Mouse (Mus musculus) heart, embryonic 13.5 days (tissue): ENCODE results near the gene Msl1. TPM values are rescaled to one million over a fixed set of nuclear protein-coding genes. Genes with fewer than 3 reads are reported as not detected.

Experiments used
- ATAC-seq: fragments of 200-750 bp; cut with Nextera tagmentation; 2 replicates; pipeline ENCODE4 v1.8.0; 2017; ENCODE audit warnings: moderate TSS enrichment; ENCODE audit not compliant: insufficient number of reproducible peaks, low FRiP score, low TSS enrichment; ENCODE audit errors: extremely low read depth
- H3K27ac ChIP-seq: fragments of 300-500 bp; sonication (generic); replicated peaks from 2 replicates; pipeline ENCODE4 v1.5.1; 2015; ENCODE audit warnings: moderate library complexity, mild to moderate bottlenecking, inconsistent platforms
- H3K27me3 ChIP-seq: fragments of 300-500 bp; sonication (generic); replicated peaks from 2 replicates; pipeline ENCODE4 v1.6.1; 2015; ENCODE audit warnings: mild to moderate bottlenecking, inconsistent platforms
- H3K36me3 ChIP-seq: fragments of 300-500 bp; sonication (generic); 2 replicates; pipeline ENCODE4 v1.6.1; 2015; ENCODE audit warnings: mild to moderate bottlenecking, inconsistent platforms
- H3K4me1 ChIP-seq: fragments of 300-500 bp; sonication (generic); 2 replicates; pipeline ENCODE4 v1.6.1; 2015; ENCODE audit warnings: inconsistent platforms
- H3K4me2 ChIP-seq: fragments of 300-500 bp; sonication (generic); 2 replicates; pipeline ENCODE4 v1.6.1; 2015; ENCODE audit warnings: inconsistent platforms, mild to moderate bottlenecking, moderate library complexity
- H3K4me3 ChIP-seq: fragments of 300-500 bp; sonication (generic); 2 replicates; pipeline ENCODE4 v1.5.1; 2015; ENCODE audit warnings: moderate library complexity, mild to moderate bottlenecking, inconsistent platforms
- H3K9ac ChIP-seq: fragments of 300-500 bp; sonication (generic); 2 replicates; pipeline ENCODE4 v1.6.1; 2015; ENCODE audit warnings: inconsistent platforms, mild to moderate bottlenecking, moderate library complexity
- H3K9me3 ChIP-seq: fragments of 300-500 bp; sonication (generic); 2 replicates; pipeline ENCODE4 v1.6.1; 2016; ENCODE audit warnings: inconsistent platforms
- WGBS: fragments of 180-500 bp; shearing (Covaris S2); methylation state at CpG from one replicate; pipeline ENCODE4 v1.1.7; 2015; ENCODE audit warnings: mixed read lengths; 5-methylcytosine and 5-hydroxymethylcytosine counted together
- polyA plus RNA-seq: library from polyadenylated mRNA; unstranded; fragments of >200 nt; fragmentation: Nextera tagmentation; extraction: Ambion mirVana; gene quantifications from 2 replicates; pipeline ENCODE4 v1.2.1, GENCODE M21; 2015

Msl1 gene
- polyA plus RNA-seq, 1 experiment from 2014 or later: 14.6 TPM

- H3K4me3 ChIP-seq: no peak overlapping the region
- H3K27ac ChIP-seq: peak overlapping the region; percentile 95
- peaks cover 74% of the 10 kb centered on the region for H3K36me3 ChIP-seq
- H3K4me1 ChIP-seq: peaks cover 75% of the 10 kb centered on the region
- 38% methylated on average over 8 of the region's 9 CpGs for WGBS
- H3K9me3 ChIP-seq: no peaks in the 10 kb centered on the region
- H3K27me3 ChIP-seq: no peaks in the 10 kb centered on the region
- peak overlapping the region; percentile 68 for H3K9ac ChIP-seq
- H3K4me2 ChIP-seq: peak overlapping the region; percentile 18
- ATAC-seq: no peak
Observed at GRCm38 (mm10) chr11:98765421-98766309, 29.7 kb upstream of the Msl1 start.

- peak overlapping the region; percentile 95 for H3K27ac ChIP-seq
Observed at GRCm38 (mm10) chr11:98766346-98766745, 29.0 kb upstream of the Msl1 start.

DNA sequence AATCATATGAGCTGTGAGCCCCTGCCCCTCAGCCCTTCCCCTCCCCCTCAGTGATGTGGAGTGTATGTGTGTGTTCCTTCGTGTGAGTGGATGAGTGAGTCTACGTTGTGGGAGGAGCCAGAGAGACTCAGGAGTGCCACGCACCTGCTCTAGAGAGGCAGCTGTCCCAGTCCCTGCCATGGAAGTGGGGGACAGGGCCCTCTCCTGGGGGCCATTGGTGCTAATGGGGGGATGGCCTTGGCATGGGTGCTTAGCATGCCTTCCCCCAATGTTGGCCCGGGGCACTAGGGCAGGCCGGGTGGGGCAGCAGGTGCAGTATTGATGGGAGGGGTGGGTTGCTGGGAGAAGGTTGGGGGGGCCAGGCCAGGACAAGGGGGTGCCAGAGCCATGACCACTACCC is 28.5 kb upstream of the Msl1 start:
- WGBS: 56% methylated on average over 5 of the region's 5 CpGs
- Histone ChIP-seq H3K9ac (peak overlapping the region; percentile 83), H3K9me3 (no peaks in the 10 kb centered on the region), H3K4me2 (peak overlapping the region; percentile 71), H3K4me1 (peaks cover 85% of the 10 kb centered on the region), H3K27ac (peak overlapping the region; percentile 95), H3K27me3 (no peaks in the 10 kb centered on the region), H3K36me3 (peaks cover 72% of the 10 kb centered on the region), H3K4me3 (no peak overlapping the region)
- no peak for ATAC-seq

More at GRCm38 (mm10) chr11:98766346-98766745, 29.0 kb upstream of the Msl1 start:
- H3K27me3 ChIP-seq: no peaks in the 10 kb centered on the region
- peaks cover 74% of the 10 kb centered on the region for H3K36me3 ChIP-seq
- peak overlapping the region; percentile 18; the same call in 1 of the 2 replicates for H3K4me2 ChIP-seq
- WGBS: 40% methylated on average over 1 of the region's 2 CpGs
- no peak overlapping the region for H3K4me3 ChIP-seq
- no peaks in the 10 kb centered on the region for H3K9me3 ChIP-seq
- peak overlapping the region; percentile 83 for H3K9ac ChIP-seq
- H3K4me1 ChIP-seq: peaks cover 81% of the 10 kb centered on the region
- ATAC-seq: no peak

GRCm38 (mm10) chr11:98767276-98767675 is 28.0 kb upstream of the Msl1 start:
- Histone ChIP-seq H3K9me3 (no peaks in the 10 kb centered on the region), H3K27ac (peak overlapping the region; percentile 95), H3K36me3 (peaks cover 68% of the 10 kb centered on the region), H3K4me3 (0 out of 2 replicates have a peak overlapping the region, but pooled peaks have one; percentile 38), H3K9ac (peak overlapping the region; percentile 83), H3K4me1 (peaks cover 90% of the 10 kb centered on the region), H3K27me3 (no peaks in the 10 kb centered on the region), H3K4me2 (peak overlapping the region; percentile 71)
- ATAC-seq: no peak
- 14% methylated on average over 9 of the region's 9 CpGs for WGBS

- ATAC-seq: no peak
- WGBS: 30% methylated on average over 4 of the region's 4 CpGs
Observed at GRCm38 (mm10) chr11:98767713-98768112, 27.6 kb upstream of the Msl1 start.

GRCm38 (mm10) chr11:98768127-98769006 is 26.9 kb upstream of the Msl1 start:
- Histone ChIP-seq H3K9ac (peak overlapping the region; percentile 83), H3K9me3 (no peaks in the 10 kb centered on the region), H3K27me3 (no peaks in the 10 kb centered on the region), H3K4me2 (peak overlapping the region; percentile 71), H3K36me3 (peaks cover 57% of the 10 kb centered on the region), H3K4me1 (peaks cover 92% of the 10 kb centered on the region), H3K27ac (peak overlapping the region; percentile 95), H3K4me3 (peak overlapping the region; percentile 38)
- ATAC-seq: peak; percentile 49; the same call in 1 of the 2 replicates
- WGBS: 12% methylated on average over 39 of the region's 39 CpGs

More at GRCm38 (mm10) chr11:98767713-98768112, 27.6 kb upstream of the Msl1 start:
- Histone ChIP-seq H3K36me3 (peaks cover 63% of the 10 kb centered on the region), H3K9me3 (no peaks in the 10 kb centered on the region), H3K9ac (peak overlapping the region; percentile 83), H3K4me3 (peak overlapping the region; percentile 38), H3K27ac (peak overlapping the region; percentile 95), H3K4me2 (peak overlapping the region; percentile 71), H3K4me1 (peaks cover 91% of the 10 kb centered on the region), H3K27me3 (no peaks in the 10 kb centered on the region)

- peak overlapping the region; percentile 95 for H3K27ac ChIP-seq
- H3K36me3 ChIP-seq: peaks cover 48% of the 10 kb centered on the region
- WGBS: 66% methylated on average over 25 of the region's 25 CpGs
- H3K9ac ChIP-seq: peak overlapping the region; percentile 83
- no peak for ATAC-seq
- no peaks in the 10 kb centered on the region for H3K27me3 ChIP-seq
- H3K9me3 ChIP-seq: no peaks in the 10 kb centered on the region
- peaks cover 97% of the 10 kb centered on the region for H3K4me1 ChIP-seq
- H3K4me2 ChIP-seq: peak overlapping the region; percentile 71
- H3K4me3 ChIP-seq: peak overlapping the region; percentile 38; the same call in 1 of the 2 replicates
Observed at GRCm38 (mm10) chr11:98769007-98769954, 26.0 kb upstream of the Msl1 start.

DNA sequence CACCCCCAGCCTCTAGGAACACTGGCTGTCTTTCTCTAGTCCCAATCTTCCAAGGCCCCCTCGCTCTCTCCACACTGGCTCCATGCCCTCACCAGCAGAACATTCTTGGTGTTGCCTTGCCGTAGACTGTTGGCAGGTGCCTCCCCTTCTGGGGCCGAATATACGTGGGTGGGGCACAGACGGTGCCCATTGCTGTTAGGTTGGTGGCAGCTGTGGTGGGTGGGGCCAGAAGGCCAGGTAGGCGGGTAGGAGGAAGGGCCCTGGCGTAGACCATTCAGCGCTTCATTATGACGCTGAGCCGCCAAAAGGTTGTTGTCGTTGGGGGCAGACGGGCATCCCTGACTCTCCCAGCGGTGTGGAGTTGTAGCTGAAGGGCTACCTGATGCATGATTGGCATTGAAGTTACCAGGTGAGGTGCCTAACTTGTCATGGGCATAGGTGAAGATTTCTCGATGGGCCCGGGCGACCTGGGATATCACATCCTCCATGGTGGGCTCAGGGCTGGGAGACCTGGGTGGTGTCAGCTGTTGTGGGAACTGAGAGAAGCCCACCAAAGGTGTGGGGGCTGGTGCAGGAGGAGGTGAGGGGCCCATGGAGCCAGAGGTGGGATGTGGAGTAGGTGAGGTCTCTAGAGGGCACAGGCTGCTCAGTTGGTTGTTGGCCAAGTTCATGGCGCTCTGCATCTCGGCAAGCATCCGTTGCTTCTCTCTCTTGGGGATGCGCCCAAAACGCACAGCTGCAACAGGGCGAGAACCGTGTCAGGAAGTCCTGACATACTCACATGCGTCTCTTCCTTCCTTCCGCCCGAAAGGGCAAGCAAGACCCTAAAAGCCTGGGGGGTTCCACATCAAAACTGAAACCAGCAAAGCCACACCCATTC is 25.0 kb upstream of the Msl1 start:
- 0 out of 2 replicates have a peak overlapping the region, but pooled peaks have one; percentile 83 for H3K9ac ChIP-seq
- H3K4me1 ChIP-seq: peaks cover 96% of the 10 kb centered on the region
- no peak overlapping the region for H3K4me2 ChIP-seq
- H3K27me3 ChIP-seq: no peaks in the 10 kb centered on the region
- H3K9me3 ChIP-seq: no peaks in the 10 kb centered on the region
- H3K4me3 ChIP-seq: no peak overlapping the region
- WGBS: 89% methylated on average over 26 of the region's 26 CpGs
- H3K36me3 ChIP-seq: peaks cover 37% of the 10 kb centered on the region
- ATAC-seq: no peak
- peak overlapping the region; percentile 95 for H3K27ac ChIP-seq

DNA sequence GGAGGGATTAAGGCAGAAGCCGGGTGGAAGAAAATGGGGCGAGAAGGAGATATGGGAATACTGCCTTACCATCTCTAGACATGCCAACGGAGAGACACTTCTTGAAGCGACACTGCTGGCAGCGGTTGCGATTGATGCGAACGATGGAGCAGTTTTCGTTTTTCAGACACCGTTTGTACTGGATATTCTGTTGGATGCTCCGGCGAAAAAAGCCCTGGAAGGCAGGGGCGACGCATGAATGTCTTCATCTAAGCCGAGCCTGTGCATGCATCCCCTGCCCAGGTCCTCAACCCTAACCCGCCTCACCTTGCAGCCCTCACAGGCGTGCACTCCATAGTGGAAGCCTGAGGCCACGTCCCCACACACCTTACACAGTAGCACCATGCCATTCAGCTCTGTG is 24.2 kb upstream of the Msl1 start:
- Histone ChIP-seq H3K4me2 (no peak overlapping the region; the same call in 1 of the 2 replicates), H3K4me1 (peaks cover 96% of the 10 kb centered on the region), H3K27ac (peak overlapping the region; percentile 99), H3K9me3 (no peaks in the 10 kb centered on the region), H3K27me3 (no peaks in the 10 kb centered on the region), H3K36me3 (peaks cover 34% of the 10 kb centered on the region), H3K4me3 (no peak overlapping the region), H3K9ac (no peak overlapping the region)
- 90% methylated on average over 18 of the region's 18 CpGs for WGBS
- no peak for ATAC-seq
